Mouse (Mus musculus): ENCODE results near the gene Pnpla6. TPM values are rescaled to one million over a fixed set of nuclear protein-coding genes. Genes with fewer than 3 reads are reported as not detected.
A peak's percentile ranks its signal among the peaks of the same experiment; 100 is the strongest.

Gene Pnpla6
- 15.4 and 16.0 TPM in 2 replicates for polyA plus RNA-seq (2015; fragmentation: Nextera tagmentation; extraction: Ambion mirVana)

GRCm38 (mm10) chr8:3515260-3515671, at the start of gene Pnpla6:
Gene Pnpla6, plus strand, starts transcription at chr8:3515384.
- H3K9me3 ChIP-seq (ENCODE audit: control insufficient read depth, low read length) = no peaks in the 10 kb centered on the region
- H3K4me3 ChIP-seq (ENCODE audit: low read depth, low read length) = peak within 1 kb of the TSS; percentile 59
- DNase-seq (ENCODE audit: low spot score) (peak; percentile 93), ATAC-seq (ENCODE audit: low FRiP score, low TSS enrichment) (peak; percentile 74)
- peak within 1 kb of the TSS; percentile 76 for H3K27ac ChIP-seq (replicated peaks)
- under 1% methylated on average over 25 of the region's 25 CpGs for WGBS
- no peaks in the 10 kb centered on the region for H3K27me3 ChIP-seq (ENCODE audit: control insufficient read depth, insufficient read depth, low read length)
- 0 out of 2 replicates have a peak, but pooled peaks cover 3% of the 10 kb centered on the region for H3K4me1 ChIP-seq (replicated peaks; ENCODE audit: control insufficient read depth, insufficient read depth)
- H3K9ac ChIP-seq (ENCODE audit: low read length) = peak within 1 kb of the TSS; percentile 61
- H3K36me3 ChIP-seq (ENCODE audit: control insufficient read depth, insufficient read depth, low read length) = peaks cover 8% of the 10 kb centered on the region; the same call in 1 of the 2 replicates
- TF ChIP-seq CTCF (IDR thresholded peaks at IDR 0.05; ENCODE audit: low read depth) (no peak; the same call in 1 of the 2 replicates), EP300 (optimal IDR thresholded peaks at IDR 0.05) (no peak)
- H3K4me2 ChIP-seq (replicated peaks; ENCODE audit: low read depth) = peak within 1 kb of the TSS; percentile 96

GRCm38 (mm10) chr8:3467006-3467885, 47.9 kb upstream of the Pnpla6 start, which contains the start of gene Pex11g:
Gene Pex11g, minus strand, starts transcription at chr8:3467680.
- H3K4me2 ChIP-seq (replicated peaks; ENCODE audit: low read depth) = peak within 1 kb of the TSS; percentile 73
- 5% methylated on average over 32 of the region's 32 CpGs for WGBS
- ATAC-seq (ENCODE audit: low FRiP score, low TSS enrichment) (peak; percentile 98), DNase-seq (ENCODE audit: low spot score) (peak; percentile 99)
- H3K27me3 ChIP-seq (ENCODE audit: control insufficient read depth, insufficient read depth, low read length) = no peaks in the 10 kb centered on the region
- peak within 1 kb of the TSS; percentile 70 for H3K9ac ChIP-seq (ENCODE audit: low read length)
- TF ChIP-seq CTCF (IDR thresholded peaks at IDR 0.05; ENCODE audit: low read depth) (no peak), EP300 (optimal IDR thresholded peaks at IDR 0.05) (no peak)
- no peaks in the 10 kb centered on the region for H3K4me1 ChIP-seq (replicated peaks; ENCODE audit: control insufficient read depth, insufficient read depth)
- H3K36me3 ChIP-seq (ENCODE audit: control insufficient read depth, insufficient read depth, low read length) = no peaks in the 10 kb centered on the region
- no peaks in the 10 kb centered on the region for H3K9me3 ChIP-seq (ENCODE audit: control insufficient read depth, low read length)
- peak within 1 kb of the TSS; percentile 80 for H3K27ac ChIP-seq (replicated peaks)
- H3K4me3 ChIP-seq (ENCODE audit: low read depth, low read length) = peak within 1 kb of the TSS; percentile 49

- Histone ChIP-seq H3K9me3 (ENCODE audit: control insufficient read depth, low read length) (no peaks in the 10 kb centered on the region), H3K27ac (replicated peaks) (peak overlapping the region; percentile 80), H3K9ac (ENCODE audit: low read length) (peak overlapping the region; percentile 70), H3K4me3 (ENCODE audit: low read depth, low read length) (peak overlapping the region; percentile 49), H3K36me3 (ENCODE audit: control insufficient read depth, insufficient read depth, low read length) (no peaks in the 10 kb centered on the region), H3K4me1 (replicated peaks; ENCODE audit: control insufficient read depth, insufficient read depth) (no peaks in the 10 kb centered on the region), H3K27me3 (ENCODE audit: control insufficient read depth, insufficient read depth, low read length) (no peaks in the 10 kb centered on the region), H3K4me2 (replicated peaks; ENCODE audit: low read depth) (peak overlapping the region; percentile 73)
- ATAC-seq (ENCODE audit: low FRiP score, low TSS enrichment) (no peak), DNase-seq (ENCODE audit: low spot score) (peak; percentile 14)
- no peak for TF ChIP-seq EP300 (optimal IDR thresholded peaks at IDR 0.05)
- no peak for TF ChIP-seq CTCF (IDR thresholded peaks at IDR 0.05; ENCODE audit: low read depth)
- 52% methylated on average over 9 of the region's 9 CpGs for WGBS
These were observed 47.2 kb upstream of the Pnpla6 start for GRCm38 (mm10) chr8:3467886-3468545.

GRCm38 (mm10) chr8:3468838-3469237, 46.3 kb upstream of the Pnpla6 start:
- H3K4me1 ChIP-seq (replicated peaks; ENCODE audit: control insufficient read depth, insufficient read depth) = no peaks in the 10 kb centered on the region
- H3K9ac ChIP-seq (ENCODE audit: low read length) = no peak overlapping the region
- H3K9me3 ChIP-seq (ENCODE audit: control insufficient read depth, low read length) = no peaks in the 10 kb centered on the region
- 96% methylated on average over 1 of the region's 1 CpGs for WGBS
- H3K4me3 ChIP-seq (ENCODE audit: low read depth, low read length) = no peak overlapping the region
- DNase-seq (ENCODE audit: low spot score) (peak; percentile 11), ATAC-seq (ENCODE audit: low FRiP score, low TSS enrichment) (no peak)
- no peaks in the 10 kb centered on the region for H3K27me3 ChIP-seq (ENCODE audit: control insufficient read depth, insufficient read depth, low read length)
- H3K36me3 ChIP-seq (ENCODE audit: control insufficient read depth, insufficient read depth, low read length) = no peaks in the 10 kb centered on the region
- no peak overlapping the region for H3K4me2 ChIP-seq (replicated peaks; ENCODE audit: low read depth)
- H3K27ac ChIP-seq (replicated peaks) = no peak overlapping the region
- TF ChIP-seq CTCF (IDR thresholded peaks at IDR 0.05; ENCODE audit: low read depth) (peak; percentile 43), EP300 (optimal IDR thresholded peaks at IDR 0.05) (no peak)

- Histone ChIP-seq H3K4me2 (replicated peaks; ENCODE audit: low read depth) (no peak within 1 kb of the TSS), H3K4me1 (replicated peaks; ENCODE audit: control insufficient read depth, insufficient read depth) (no peaks in the 10 kb centered on the region), H3K9me3 (ENCODE audit: control insufficient read depth, low read length) (no peaks in the 10 kb centered on the region), H3K27ac (replicated peaks) (no peak within 1 kb of the TSS), H3K9ac (ENCODE audit: low read length) (no peak within 1 kb of the TSS), H3K36me3 (ENCODE audit: control insufficient read depth, insufficient read depth, low read length) (no peaks in the 10 kb centered on the region), H3K27me3 (ENCODE audit: control insufficient read depth, insufficient read depth, low read length) (no peaks in the 10 kb centered on the region), H3K4me3 (ENCODE audit: low read depth, low read length) (no peak within 1 kb of the TSS)
- ATAC-seq (ENCODE audit: low FRiP score, low TSS enrichment) (no peak), DNase-seq (ENCODE audit: low spot score) (no peak)
- no peak for TF ChIP-seq EP300 (optimal IDR thresholded peaks at IDR 0.05)
- no peak for TF ChIP-seq CTCF (IDR thresholded peaks at IDR 0.05; ENCODE audit: low read depth)
These were observed 44.6 kb upstream of the Pnpla6 start, which contains the start of gene Tex45 for GRCm38 (mm10) chr8:3470562-3470961. Gene Tex45, plus strand, starts transcription at chr8:3470862.
